Mouse (Mus musculus) heart, postnatal 4 days (tissue): ENCODE measurements at regions not wholly inside any gene's neighbourhood (a gene's known extent, or its start where the extent isn't known, plus 50 kb on each side); places are given as distances from the start of the nearest gene placed in this dataset.

ENCODE experiments used
- DNase-seq: peaks from one replicate; pipeline ENCODE4 v3.0.0; 2021

DNA sequence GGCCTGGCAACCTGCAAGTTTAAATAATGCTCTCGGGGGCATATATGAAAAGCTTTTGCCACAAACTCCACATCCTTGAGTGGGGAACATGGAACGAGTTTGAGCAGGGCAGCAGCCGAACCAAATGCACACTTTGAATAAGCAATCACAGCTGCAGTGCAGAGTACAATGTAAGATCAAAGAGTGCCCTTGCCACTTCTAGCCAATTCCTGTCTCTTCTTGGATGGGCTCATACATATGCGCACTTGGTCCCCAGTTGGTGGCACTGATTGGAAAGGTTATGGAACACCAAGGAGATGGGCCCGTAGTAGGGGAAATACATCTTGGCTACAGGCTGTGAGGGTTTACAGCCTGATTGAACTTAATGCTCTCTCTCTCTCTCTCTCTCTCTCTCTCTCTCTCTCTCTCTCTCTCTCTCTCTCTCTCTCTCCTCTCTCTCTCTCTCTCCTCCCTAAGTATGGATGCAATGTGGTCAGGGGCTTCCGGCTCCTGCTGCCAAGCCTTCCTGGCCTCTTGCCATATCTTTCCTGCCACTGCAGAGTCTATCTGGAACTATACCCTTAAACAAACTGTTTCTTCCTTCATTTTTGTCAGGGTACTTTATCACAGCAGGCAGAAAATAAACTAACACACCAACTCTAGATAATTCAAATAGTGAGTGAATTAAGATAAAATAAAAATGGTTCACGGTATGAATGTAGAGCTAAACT lies 88.6 kb upstream of the Mbnl3 start:
- DNase-seq: peak; percentile 11

DNA sequence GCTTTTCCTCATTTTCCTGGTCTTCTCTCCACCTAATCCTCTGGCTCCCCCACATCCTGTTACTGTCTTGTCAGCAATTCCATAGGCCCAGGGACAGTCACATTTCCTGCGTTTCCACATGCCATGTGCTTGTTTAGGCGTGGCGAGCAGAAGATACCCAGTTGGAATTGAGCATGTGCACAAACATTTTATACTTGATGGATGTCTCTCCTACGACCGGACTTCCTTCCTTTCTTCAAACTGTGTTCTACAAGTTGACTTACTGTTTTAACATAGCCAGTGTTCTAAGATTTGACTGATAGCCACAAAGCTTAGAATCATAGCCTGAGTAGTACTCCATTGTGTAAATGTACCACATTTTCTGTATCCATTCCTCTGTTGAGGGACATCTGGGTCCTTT lies 86.0 kb upstream of the Mbnl3 start:
- DNase-seq: no peak

DNA sequence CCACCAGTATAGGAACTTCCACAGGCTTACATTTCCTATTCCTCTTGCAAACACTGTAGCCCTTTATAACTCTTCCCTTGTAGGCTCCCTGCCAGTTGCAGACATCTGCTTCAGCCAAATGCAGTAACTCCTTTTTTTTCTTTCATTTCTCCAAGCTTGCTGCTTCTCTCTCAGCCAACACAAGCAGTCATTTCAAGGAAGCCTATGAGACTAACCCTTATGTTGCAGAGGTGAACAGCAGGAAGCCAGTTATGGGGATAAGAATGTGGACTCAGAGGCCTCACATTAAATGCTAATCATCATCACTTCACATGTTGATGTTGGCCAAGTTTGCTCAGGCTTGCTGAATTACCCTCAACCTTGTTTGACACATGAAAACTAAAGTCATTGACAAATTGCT lies 71.9 kb upstream of the Mbnl3 start:
- DNase-seq: no peak

DNA sequence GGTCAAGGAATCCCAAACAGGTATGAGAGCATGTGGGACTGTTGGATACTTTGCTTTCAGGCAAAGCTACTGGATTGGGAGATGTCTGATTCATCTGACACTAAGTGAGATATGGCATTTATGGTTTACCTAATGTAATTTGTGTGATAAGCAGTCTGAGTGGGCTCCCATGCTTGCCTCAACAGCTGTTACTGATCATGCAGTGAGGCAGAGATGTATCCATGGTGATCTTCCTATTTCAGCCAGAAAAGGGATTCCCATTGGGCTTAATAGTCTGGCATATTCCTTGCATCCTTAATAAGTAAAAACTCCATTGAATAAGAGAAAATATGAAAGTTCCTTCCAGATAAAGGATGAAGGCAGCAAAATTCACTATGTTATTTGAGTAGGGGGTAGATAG lies 58.4 kb upstream of the Mbnl3 start:
- DNase-seq: no peak
